Mouse (Mus musculus): ENCODE data around the gene Nudt14.

GRCm38 (mm10) chr12:112929562-112930352 lies 12.2 kb downstream of the Nudt14 start, which contains the start of gene Jag2:
- TF ChIP-seq CTCF (IDR thresholded peaks at IDR 0.05; ENCODE audit: low read depth) (peak; percentile 35), EP300 (IDR thresholded peaks at IDR 0.05; ENCODE audit: low read depth) (no peak)

Measured in heart, postnatal 0 days (tissue).